Mouse (Mus musculus) spleen, embryonic (tissue): ENCODE measurements around the gene Olfr1265.

Source experiments
- CTCF ChIA-PET: fragments of 350-600 bp; sonication (Branson Sonifier 250); formaldehyde crosslinking; loops from one replicate; lab custom pipeline; 2022; lab: Charles Lee

The Olfr1265 gene

GRCm38 (mm10) chr2:90035037-90035436 is at the start of gene Olfr1265:
Gene Olfr1265, plus strand, starts transcription at chr2:90035337.
- CTCF ChIA-PET: no interaction called here

GRCm38 (mm10) chr2:89990921-89991320 is 44.2 kb upstream of the Olfr1265 start, which contains the start of gene Olfr1261:
Gene Olfr1261, plus strand, starts transcription at chr2:89991221.
- CTCF ChIA-PET: no interaction called here

GRCm38 (mm10) chr2:89999845-90000244 is 35.3 kb upstream of the Olfr1265 start, which contains the start of gene Olfr1262:
Gene Olfr1262, plus strand, starts transcription at chr2:90000145.
- CTCF ChIA-PET: no interaction called here

GRCm38 (mm10) chr2:90011831-90012230 is 23.3 kb upstream of the Olfr1265 start, which contains the start of gene Olfr1263:
Gene Olfr1263, plus strand, starts transcription at chr2:90012131.
- CTCF ChIA-PET: no interaction called here

- CTCF ChIA-PET: no interaction called here
Observed at GRCm38 (mm10) chr2:90025477-90025876, 9.7 kb upstream of the Olfr1265 start, which contains the start of gene Olfr1264. Gene Olfr1264, minus strand, starts transcription at chr2:90025577.

- CTCF ChIA-PET: no interaction called here
Observed at GRCm38 (mm10) chr2:90063494-90063893, 28.4 kb downstream of the Olfr1265 start, which contains the start of gene Olfr140. Gene Olfr140, minus strand, starts transcription at chr2:90063594.

GRCm38 (mm10) chr2:90070065-90070464 is 34.9 kb downstream of the Olfr1265 start:
- CTCF ChIA-PET: no interaction called here
